Mouse (Mus musculus): ENCODE data around the gene Ptgs1. TPM values are rescaled to one million over a fixed set of nuclear protein-coding genes. Genes with fewer than 3 reads are reported as not detected.

Ptgs1 gene
- polyA plus RNA-seq, 1 experiment, result 118 TPM

DNA sequence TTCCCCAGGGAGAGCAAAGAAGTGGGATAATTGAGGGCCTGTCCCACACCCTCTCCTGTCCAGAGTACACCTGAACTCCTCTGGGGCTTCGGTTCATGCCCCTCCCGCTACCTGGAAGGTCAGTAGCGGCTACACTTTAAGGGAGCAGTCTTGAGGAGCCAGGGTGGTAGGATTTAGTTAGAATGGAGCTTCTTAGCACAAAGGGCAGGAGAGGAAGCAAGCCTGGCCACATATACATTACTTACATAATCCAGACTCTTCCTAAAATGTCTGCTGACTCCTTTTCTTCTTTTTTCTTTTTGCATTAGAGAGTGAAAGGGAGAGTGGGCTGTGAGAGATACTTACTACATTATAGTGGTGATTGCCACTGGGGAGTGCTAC is 31.4 kb upstream of the Ptgs1 start:
- Histone ChIP-seq H3K4me1 (peaks cover 96% of the 10 kb centered on the region), H3K4me3 (replicated peaks) (peak overlapping the region; percentile 92), H3K9me3 (no peaks in the 10 kb centered on the region), H3K36me3 (replicated peaks; ENCODE audit: low read length) (no peaks in the 10 kb centered on the region), H3K27me3 (replicated peaks) (peaks cover 19% of the 10 kb centered on the region)
- TF ChIP-seq FLI1 (IDR thresholded peaks at IDR 0.05; ENCODE audit: low read length) (no peak), GATA1 (IDR thresholded peaks at IDR 0.05; ENCODE audit: borderline replicate concordance, low read length) (no peak)

DNA sequence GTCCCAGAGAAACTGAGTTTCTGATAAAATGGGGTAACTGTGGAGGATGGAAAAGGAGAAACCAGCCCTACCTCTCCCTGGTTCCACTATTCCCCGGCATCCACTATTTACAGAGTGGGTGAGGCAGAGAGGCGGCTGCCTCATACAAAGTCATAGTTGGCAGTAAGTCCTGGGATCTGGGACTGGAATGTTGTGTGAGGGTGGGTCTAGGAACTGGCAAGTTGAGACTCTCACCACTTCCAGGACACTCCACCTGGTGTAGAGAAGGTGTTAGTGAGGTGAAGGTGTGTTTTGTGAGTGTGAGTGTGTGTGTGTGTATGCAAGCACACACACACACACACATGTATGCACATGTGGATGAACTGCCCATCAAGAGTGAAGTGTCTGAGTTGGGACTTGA is 29.4 kb upstream of the Ptgs1 start:
- Histone ChIP-seq H3K4me1 (peaks cover 93% of the 10 kb centered on the region), H3K4me3 (replicated peaks) (no peak overlapping the region), H3K9me3 (no peaks in the 10 kb centered on the region), H3K36me3 (replicated peaks; ENCODE audit: low read length) (no peaks in the 10 kb centered on the region), H3K27me3 (replicated peaks) (peaks cover 33% of the 10 kb centered on the region)
- TF ChIP-seq GATA1 (IDR thresholded peaks at IDR 0.05; ENCODE audit: borderline replicate concordance, low read length) (no peak), FLI1 (IDR thresholded peaks at IDR 0.05; ENCODE audit: low read length) (no peak)

DNA sequence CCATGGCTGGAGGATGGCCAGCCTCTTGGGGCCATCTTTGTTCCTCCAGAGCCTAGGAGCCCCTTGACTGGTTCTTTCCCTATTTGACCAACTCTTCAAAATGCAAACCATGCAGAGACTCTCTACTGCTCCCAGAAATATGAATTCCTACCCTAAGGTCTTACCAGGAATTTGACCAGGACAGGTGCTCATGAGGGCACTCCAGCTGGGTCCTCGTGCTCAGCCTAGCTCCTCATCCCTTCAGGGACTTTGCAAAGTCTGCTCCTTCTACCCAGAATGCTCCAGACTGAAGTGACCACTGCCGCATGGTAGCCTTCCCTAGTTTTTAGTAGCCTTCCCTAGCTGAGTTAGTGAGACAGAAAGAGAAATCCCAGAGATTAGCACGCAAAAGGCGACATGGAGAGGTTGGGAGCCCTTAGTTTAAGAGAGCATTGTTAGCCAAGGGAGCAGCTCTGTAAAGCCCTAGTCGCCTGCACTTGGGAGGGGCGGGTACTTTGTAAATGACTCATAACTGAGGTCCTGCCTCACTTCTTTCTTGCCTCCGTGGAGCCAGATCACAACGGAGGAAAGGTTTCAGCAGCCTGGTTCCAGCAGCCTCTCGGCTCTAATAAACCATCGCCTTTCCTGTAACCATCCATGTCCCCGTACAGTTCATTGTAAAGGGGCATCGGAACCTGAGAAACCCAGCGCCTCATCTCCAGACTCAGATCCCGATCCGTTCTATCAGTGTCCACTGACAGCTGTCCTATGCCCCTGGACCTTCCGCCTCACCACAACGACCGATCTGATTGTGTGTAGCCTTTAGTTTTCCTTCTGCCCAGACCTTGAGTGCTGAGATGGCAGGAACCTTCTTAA is 28.2 kb upstream of the Ptgs1 start:
- no peak for TF ChIP-seq GATA1 (IDR thresholded peaks at IDR 0.05; ENCODE audit: borderline replicate concordance, low read length)
- no peak for TF ChIP-seq FLI1 (IDR thresholded peaks at IDR 0.05; ENCODE audit: low read length)
- peak overlapping the region; percentile 90 for H3K4me3 ChIP-seq (replicated peaks)
- H3K27me3 ChIP-seq (replicated peaks), result peaks cover 33% of the 10 kb centered on the region

DNA sequence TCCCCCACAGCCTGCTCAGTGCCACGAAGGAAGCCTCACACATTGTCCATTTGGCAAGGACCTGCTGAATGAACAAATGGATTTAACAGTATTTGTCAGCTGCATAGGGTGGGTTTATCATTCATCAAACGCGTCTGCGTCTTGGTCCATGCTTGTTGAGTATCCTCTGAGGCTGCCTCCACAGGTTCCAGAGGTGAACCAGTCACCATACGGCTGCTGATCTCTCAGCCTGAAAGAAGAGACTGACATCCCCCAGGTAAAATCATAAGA is 27.7 kb upstream of the Ptgs1 start:
- peaks cover 33% of the 10 kb centered on the region for H3K27me3 ChIP-seq (replicated peaks)
- no peaks in the 10 kb centered on the region for H3K36me3 ChIP-seq (replicated peaks; ENCODE audit: low read length)
- H3K9me3 ChIP-seq, result no peaks in the 10 kb centered on the region
- TF ChIP-seq GATA1 (IDR thresholded peaks at IDR 0.05; ENCODE audit: borderline replicate concordance, low read length) (no peak), FLI1 (IDR thresholded peaks at IDR 0.05; ENCODE audit: low read length) (no peak)
- peaks cover 80% of the 10 kb centered on the region for H3K4me1 ChIP-seq
- H3K4me3 ChIP-seq (replicated peaks), result peak overlapping the region; percentile 90

More for the DNA sequence above, 28.2 kb upstream of the Ptgs1 start:
- H3K4me1 ChIP-seq, result peaks cover 85% of the 10 kb centered on the region
- H3K36me3 ChIP-seq (replicated peaks; ENCODE audit: low read length), result no peaks in the 10 kb centered on the region
- H3K9me3 ChIP-seq, result no peaks in the 10 kb centered on the region

DNA sequence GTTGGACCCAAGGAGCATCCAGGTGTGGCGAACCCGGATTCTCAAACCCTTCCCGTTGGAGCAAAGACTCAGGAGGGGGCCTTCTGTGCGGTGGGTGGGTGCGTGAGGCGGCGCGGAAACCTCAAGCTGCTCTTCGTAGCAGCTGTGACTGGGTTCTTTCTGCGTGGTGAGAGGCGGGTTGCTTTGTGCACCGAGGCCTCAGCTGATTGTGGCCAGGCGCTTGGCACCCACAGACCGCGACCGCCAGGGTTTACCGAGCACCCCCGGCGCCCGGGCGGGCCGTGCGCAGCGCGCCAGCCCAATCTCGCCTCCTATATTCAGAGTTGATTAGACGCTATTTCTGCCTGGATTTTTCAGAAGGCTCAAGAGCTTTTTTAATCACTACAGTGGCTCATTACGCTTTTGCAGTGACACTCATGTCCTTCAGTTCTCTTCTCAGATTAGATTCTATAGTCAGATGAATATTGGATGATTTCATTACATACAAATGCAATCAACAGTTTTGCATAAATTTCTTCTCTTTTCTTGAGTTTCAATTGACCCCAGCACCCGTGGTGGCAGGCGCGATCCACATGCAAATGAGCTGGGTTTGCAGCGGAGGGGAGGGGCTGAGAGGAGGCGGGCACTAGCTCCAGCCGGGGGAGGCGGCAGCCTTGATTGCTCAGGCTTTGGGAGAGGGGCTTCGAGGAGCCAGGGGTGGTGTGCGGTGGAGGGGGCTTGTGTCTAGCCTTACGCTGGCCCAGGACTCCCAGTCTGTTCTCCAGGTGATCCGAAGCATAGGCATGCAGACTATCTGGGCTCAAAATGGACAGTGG is 27.0 kb upstream of the Ptgs1 start:
- Histone ChIP-seq H3K4me1 (peaks cover 73% of the 10 kb centered on the region), H3K27me3 (replicated peaks) (peaks cover 33% of the 10 kb centered on the region), H3K9me3 (no peaks in the 10 kb centered on the region)

DNA sequence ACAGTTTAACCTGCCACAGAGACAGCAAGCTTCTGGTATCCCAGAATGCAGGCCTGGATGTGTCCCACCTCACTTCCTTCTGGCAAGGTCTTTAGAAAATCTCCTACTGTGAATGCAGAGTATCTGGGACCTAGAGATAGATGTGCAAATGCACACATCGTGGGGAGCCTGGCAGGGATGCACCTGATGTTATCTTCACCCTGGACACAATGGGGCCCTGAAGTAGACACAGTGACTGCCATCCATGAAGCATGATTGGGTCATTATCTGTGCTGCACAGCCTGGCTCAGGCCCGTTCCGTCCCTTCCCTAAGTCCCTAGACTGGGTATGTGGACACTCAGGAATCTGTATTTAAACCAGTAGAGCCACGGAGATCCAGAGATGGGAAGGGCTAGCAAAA is 25.6 kb upstream of the Ptgs1 start:
- Histone ChIP-seq H3K4me3 (replicated peaks) (no peak overlapping the region), H3K4me1 (peaks cover 66% of the 10 kb centered on the region), H3K36me3 (replicated peaks; ENCODE audit: low read length) (no peaks in the 10 kb centered on the region), H3K9me3 (no peaks in the 10 kb centered on the region), H3K27me3 (replicated peaks) (peaks cover 38% of the 10 kb centered on the region)
- TF ChIP-seq FLI1 (IDR thresholded peaks at IDR 0.05; ENCODE audit: low read length) (no peak), GATA1 (IDR thresholded peaks at IDR 0.05; ENCODE audit: borderline replicate concordance, low read length) (no peak)

More for the DNA sequence above, 27.0 kb upstream of the Ptgs1 start:
- H3K36me3 ChIP-seq (replicated peaks; ENCODE audit: low read length), result no peaks in the 10 kb centered on the region
- H3K4me3 ChIP-seq (replicated peaks), result peak overlapping the region; percentile 90
- TF ChIP-seq GATA1 (IDR thresholded peaks at IDR 0.05; ENCODE audit: borderline replicate concordance, low read length) (no peak), FLI1 (IDR thresholded peaks at IDR 0.05; ENCODE audit: low read length) (no peak)

DNA sequence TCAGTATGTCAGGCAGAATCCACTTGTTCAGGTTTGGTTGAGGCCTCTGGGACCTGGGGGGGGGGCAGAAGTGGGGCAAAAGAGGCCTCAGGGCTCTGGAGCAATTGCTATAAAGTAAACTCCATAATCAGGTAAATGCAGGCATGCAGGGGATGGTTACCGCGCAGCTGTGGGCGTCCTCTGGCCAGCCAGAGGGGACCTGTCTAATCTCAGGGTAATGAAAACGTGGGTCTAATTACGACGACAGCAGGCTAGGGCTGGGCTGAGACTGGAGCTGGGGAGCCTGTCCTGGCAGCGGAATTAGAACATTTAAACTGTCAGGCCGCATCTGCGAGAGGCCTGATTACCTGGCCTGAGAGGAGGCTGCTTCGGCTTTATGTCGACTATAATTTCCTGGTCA is 23.2 kb upstream of the Ptgs1 start:
- TF ChIP-seq FLI1 (IDR thresholded peaks at IDR 0.05; ENCODE audit: low read length), result no peak
- no peak for TF ChIP-seq GATA1 (IDR thresholded peaks at IDR 0.05; ENCODE audit: borderline replicate concordance, low read length)
- H3K4me1 ChIP-seq, result peaks cover 48% of the 10 kb centered on the region
- no peak overlapping the region for H3K4me3 ChIP-seq (replicated peaks)
- H3K36me3 ChIP-seq (replicated peaks; ENCODE audit: low read length), result no peaks in the 10 kb centered on the region
- peaks cover 41% of the 10 kb centered on the region for H3K27me3 ChIP-seq (replicated peaks)
- no peaks in the 10 kb centered on the region for H3K9me3 ChIP-seq

DNA sequence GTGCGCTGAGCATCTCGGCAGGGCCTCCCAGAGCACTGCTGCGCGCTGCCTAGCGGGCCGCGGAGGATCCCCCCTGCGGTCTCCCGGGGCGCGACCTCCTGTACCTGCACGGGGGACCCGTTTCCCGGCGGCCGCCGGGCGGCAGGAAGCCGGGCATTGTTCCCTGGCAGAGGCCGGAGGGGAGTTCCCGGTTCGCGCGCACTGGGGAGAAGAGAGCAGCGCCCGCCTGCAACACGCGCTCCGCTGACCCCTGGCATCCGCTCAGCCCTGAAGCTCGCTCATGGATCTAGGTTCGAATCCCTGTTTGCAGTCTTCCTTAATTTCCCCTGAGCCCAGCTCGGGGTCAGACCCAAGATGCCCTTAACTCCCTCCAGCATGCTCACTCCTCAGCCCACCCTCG is 19.4 kb upstream of the Ptgs1 start:
- Histone ChIP-seq H3K4me3 (replicated peaks) (no peak overlapping the region), H3K9me3 (no peaks in the 10 kb centered on the region), H3K36me3 (replicated peaks; ENCODE audit: low read length) (no peaks in the 10 kb centered on the region), H3K27me3 (replicated peaks) (peaks cover 11% of the 10 kb centered on the region), H3K4me1 (peaks cover 55% of the 10 kb centered on the region)
- no peak for TF ChIP-seq GATA1 (IDR thresholded peaks at IDR 0.05; ENCODE audit: borderline replicate concordance, low read length)
- no peak for TF ChIP-seq FLI1 (IDR thresholded peaks at IDR 0.05; ENCODE audit: low read length)

DNA sequence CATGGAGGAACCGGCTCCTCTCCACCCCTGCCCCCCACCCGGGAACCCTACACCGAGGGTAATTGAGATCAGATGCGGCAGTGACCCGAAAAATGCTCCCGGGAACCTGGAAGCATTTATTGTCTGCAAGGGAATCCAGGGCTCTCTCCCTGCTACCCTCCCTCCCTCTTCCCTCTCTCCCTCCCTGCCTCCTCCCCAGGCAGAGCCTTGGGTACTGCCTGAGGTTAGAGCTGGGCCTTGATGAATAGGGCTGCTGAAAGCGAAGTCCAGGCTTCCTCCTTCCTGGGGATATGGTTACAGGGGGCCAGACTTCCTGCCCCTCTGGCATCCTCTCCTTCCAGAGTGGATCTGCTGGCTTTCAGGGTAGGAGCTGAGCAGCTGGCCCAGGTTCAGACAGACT is 18.4 kb upstream of the Ptgs1 start:
- Histone ChIP-seq H3K36me3 (replicated peaks; ENCODE audit: low read length) (no peaks in the 10 kb centered on the region), H3K27me3 (replicated peaks) (peaks cover 11% of the 10 kb centered on the region), H3K4me3 (replicated peaks) (no peak overlapping the region), H3K4me1 (peaks cover 61% of the 10 kb centered on the region), H3K9me3 (no peaks in the 10 kb centered on the region)
- TF ChIP-seq GATA1 (IDR thresholded peaks at IDR 0.05; ENCODE audit: borderline replicate concordance, low read length) (no peak), FLI1 (IDR thresholded peaks at IDR 0.05; ENCODE audit: low read length) (no peak)

DNA sequence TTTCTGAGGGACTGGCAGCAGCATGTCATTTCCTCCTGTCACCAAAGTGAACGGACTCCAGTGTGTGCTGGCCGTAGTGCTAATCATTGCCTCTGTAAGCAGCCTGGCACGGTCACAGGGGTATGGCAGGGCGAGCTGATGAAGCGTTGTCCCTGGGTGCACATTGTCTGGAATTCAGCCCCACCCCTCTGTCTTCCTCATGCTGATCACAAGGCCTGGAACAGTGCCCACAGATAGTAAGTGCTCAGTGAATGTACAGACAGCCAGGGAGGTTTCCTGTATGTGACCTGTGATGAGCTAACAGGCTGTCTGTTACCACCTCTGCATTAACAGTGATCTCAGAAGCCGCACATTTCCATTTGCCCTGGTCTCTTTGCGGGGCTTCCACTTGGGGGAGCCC is 17.1 kb upstream of the Ptgs1 start:
- H3K4me3 ChIP-seq (replicated peaks), result peak overlapping the region; percentile 86
- peaks cover 5% of the 10 kb centered on the region for H3K36me3 ChIP-seq (replicated peaks; ENCODE audit: low read length)
- H3K4me1 ChIP-seq, result peaks cover 74% of the 10 kb centered on the region
- TF ChIP-seq FLI1 (IDR thresholded peaks at IDR 0.05; ENCODE audit: low read length) (no peak), GATA1 (IDR thresholded peaks at IDR 0.05; ENCODE audit: borderline replicate concordance, low read length) (no peak)
- no peaks in the 10 kb centered on the region for H3K9me3 ChIP-seq
- H3K27me3 ChIP-seq (replicated peaks), result peaks cover 11% of the 10 kb centered on the region

Measured in megakaryocyte, embryonic 14.5 days (primary cell).